Mouse (Mus musculus) cerebellum, adult 8-10 months (tissue): ENCODE results near the gene Pou2f3.
"Not testable (repeated sequence)": the region's sequence is repeated elsewhere in the genome, so short reads cannot be mapped to it uniquely, and the experiment has no call there.

Experiments
- DNase-seq: peaks from one replicate; pipeline ENCODE4 v3.0.0; 2022

The Pou2f3 gene

DNA sequence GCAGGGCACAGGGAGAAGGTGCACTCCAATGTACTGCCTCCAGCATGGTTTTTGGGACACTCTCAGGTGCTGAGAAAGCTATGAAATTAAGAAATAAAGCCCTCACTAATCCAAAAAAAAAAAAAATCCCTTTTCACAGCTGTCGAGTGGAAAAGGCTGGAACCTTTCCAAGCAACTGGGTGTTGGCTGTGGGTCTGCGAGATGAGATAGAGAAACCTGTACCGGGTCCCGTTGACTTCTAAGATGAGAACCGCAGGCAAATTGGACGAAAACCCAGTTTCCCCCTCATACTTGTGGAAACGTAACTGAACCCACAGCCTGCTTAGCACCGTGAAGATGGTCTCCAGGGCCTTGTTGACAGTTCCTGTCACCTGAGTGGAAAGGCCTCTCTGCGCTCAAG, 59.2 kb downstream of the Pou2f3 start:
- no peak for DNase-seq

DNA sequence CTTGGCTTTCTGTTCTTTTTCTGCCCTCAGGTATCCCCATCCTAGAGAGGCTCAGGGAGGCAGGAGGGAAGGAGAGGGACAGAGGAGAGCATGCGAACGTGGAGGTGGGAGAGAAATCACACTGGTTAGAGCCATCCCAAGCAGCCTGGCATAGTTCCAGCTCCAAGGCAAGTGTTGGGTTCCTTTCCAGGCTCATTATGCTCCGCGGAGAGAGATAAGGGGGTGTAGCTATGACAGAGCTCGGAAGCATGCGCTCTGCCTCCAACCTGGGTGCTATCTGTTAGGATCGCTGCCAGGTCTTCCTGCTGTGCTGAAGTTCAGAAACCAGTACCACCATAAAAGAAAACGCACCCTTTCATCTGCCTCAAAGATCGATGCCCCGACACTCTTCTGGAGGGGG, 60.1 kb downstream of the Pou2f3 start:
- DNase-seq: no peak

DNA sequence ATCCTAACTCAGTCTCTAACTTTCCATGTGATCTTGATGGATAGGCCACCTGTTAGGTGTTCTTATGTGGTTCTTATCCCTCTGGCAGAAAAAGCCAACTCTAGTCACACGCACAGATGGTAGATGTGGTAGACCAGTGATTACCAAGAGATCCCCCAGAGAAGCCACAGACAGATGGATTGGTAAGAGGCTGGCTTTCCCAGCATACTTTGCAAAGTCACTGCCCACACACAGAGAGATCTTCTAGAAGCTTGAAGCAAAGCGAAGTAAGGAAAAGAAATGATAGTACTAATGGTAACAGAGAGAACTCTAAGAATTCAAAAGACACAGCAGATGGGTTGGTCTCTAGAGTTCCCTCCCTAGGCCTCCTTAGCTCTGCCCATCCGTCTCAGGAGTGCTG, 60.7 kb downstream of the Pou2f3 start:
- DNase-seq: no peak

DNA sequence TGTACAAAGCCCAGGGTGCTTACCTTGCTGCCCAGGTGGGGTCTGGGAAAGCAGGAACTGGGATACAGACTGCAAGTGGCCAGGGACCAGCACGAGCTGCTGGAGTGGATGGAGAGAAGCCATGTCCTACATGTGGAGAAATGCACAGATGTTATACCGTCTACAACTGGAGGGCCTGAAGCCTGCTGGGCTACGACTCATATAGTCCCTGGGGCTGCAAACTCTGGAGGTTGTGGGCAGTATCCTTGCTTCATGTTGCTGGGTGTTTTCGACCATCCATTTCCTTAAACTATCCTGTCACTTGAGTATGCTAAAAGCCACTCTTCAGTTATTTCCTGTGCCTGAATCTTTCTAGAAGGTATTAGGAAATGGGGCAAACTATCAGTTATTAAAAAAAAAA, 65.0 kb downstream of the Pou2f3 start:
- DNase-seq: no peak

DNA sequence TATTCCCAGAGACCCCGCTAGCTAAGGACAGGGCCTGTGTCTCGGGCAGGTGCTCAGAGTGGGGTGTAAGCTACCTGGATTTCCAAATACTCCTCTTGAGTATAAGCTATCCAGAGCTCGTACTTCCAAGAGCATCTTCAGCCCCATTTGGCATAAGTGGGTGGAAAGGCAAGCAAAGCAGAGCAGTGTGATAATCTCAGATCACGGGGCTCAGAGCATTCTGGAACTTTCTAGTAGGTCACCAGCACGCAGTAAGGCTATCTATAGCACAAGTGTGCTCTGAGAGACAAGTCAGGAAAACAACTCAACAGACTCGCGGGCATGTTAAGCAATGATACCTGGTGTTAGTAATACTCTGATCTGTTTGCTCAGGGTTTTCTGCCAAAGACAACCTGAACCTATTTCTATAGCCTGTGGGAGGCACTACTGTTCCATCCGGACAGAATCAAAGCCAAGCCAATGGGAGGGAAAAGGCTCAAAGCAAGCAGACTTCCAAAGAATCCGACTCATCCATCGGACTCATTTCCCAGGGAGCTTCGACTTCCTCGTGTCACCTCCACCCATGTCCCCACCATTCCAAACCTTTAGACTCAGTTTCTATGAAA, 65.9 kb downstream of the Pou2f3 start:
- no peak for DNase-seq

DNA sequence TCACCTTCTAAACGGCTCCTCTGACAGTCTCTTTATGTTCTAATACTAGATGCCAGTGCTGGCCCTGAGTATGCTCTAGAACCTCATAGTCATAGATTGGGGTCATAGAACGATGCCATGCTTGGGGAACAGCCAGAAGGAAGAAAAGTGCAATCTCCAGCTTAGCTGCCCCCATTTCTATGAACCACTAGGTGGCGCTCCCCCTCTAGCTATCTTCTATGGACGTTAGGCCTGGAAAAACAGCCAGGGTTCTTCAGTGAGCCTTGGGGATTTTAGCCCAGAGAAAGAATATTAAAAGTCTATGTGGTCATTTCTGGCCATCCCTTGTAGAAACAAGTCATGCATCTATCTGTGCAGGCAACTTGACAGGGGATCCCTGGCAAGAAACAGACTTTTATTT, 68.3 kb downstream of the Pou2f3 start:
- peak; percentile 57 for DNase-seq

DNA sequence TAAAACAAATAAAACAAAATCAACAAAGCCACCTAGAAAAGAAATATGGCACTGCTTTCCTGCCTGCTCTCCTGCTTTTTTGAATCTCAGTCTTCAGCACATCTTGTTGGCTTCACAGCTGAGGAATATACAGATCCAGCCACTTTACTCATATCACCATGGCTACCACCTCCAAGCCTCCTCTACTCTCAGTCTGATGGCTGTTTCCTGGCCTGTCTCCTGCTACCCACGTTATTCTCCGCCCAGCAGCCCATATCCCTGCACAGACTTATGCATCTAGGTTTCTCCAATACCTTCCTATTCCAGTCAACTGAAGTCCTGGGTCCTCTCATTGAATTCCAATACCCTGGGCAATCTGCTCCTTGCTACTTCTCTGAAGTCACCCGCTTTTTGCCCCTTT, 76.6 kb downstream of the Pou2f3 start:
- DNase-seq: no peak

DNA sequence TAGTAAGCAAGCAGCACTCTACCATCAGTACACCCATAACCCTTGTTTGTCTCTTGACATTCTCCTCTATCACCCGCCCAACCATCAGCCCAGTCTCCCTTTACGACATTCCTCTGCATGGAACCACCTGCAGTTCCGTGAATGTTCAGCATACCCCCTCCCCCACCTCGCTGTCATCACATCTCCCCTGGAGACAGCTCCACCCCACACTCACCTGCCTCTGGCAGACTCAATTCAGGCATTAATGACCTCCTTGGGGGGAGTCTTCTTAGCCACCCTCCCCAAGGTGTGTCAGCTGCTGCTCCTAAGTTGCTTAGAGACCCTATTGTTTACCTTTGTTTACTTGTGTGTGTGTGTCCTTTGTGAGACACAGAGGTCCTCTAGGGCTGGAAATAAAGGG, 77.8 kb downstream of the Pou2f3 start:
- DNase-seq: no peak

DNA sequence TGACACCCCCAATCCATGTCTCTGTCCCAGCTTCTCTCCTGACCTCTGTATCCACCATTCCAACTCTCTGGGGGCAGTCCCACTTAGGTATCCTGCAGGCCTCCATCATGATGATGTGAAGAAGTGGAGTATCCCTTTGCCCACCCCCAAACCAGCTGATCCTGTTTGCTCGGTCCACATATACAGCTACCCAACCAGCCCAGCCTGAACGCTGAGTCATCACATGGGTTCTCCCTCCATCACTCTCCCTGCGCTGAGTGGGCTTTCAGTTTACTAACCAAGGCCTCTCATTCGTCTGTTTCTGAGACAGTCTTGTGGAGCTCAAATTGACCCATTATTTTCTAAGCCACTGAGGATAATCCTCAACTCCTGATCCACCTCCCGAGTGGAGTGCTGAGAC, 78.2 kb downstream of the Pou2f3 start:
- DNase-seq: no peak

DNA sequence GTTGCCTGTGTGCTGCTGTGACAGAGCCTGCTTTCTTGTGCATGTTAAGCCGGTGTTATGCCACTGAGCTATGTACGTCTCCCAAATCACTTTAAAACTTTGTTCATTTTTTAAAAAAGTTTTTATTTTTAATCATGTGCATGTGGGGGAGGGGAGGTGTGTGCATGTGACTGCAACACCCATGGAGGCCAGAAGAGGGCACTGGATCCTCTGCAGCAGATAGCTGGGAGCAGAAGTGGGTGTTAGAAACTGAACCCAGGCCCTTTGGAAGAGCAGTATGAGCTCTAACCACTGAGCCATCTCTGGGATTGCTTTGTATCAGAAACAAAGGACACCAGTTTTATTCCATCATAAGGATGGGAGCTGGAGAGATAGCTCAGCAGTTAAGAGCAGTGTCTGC, 79.5 kb downstream of the Pou2f3 start:
- no peak for DNase-seq

DNA sequence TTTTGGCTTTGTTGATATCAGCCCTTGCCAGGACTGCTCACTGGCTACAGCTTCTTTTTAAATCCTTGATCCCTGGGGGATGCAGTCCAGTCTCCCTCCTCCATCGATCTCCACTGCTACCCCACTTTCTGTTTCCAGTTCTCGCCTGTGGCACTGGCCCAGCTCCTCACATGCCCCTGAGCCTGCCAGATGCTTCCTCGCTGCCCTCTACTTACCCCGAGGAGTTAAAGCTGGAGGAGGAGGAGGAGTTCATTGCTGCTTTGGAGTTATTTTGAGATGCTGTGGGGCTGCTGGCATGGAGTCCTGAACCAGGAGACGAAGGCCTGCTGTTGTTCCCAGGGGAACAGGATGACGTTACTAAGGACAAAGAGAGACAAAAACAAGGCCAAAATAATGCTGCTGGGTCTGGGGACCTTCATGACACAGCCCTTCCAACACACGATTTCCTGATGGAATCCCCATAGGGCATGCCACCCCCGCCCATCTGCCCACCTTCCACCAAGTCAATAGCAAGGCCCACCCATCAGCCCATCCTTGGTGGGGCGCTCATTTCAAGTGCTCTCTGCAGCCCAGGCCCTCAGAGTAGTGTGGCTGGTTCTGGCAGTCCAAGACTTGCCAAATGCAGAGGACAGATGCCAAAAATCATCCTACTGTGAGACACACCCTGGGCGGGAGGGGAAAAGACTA, 82.9 kb downstream of the Pou2f3 start:
- DNase-seq: no peak

DNA sequence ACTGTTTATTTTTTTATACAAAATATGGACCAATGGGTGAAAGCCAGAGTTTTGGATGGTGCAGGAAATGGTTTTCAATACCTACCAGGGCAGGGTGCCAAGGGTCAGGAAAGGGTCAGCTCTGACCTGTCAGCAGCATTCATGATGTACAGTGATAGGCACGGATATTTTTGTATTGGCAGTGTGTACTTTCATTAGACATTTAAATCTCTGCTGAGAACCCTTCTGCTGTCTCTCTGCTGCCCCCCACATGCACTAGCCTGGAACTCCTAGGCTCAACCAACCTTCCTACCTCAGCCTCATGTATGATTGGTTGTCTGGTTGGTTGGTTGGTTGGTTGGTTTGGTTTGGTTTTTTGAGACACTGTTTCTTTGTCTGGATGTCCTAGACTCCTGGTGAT, 87.8 kb downstream of the Pou2f3 start:
- DNase-seq: no peak

DNA sequence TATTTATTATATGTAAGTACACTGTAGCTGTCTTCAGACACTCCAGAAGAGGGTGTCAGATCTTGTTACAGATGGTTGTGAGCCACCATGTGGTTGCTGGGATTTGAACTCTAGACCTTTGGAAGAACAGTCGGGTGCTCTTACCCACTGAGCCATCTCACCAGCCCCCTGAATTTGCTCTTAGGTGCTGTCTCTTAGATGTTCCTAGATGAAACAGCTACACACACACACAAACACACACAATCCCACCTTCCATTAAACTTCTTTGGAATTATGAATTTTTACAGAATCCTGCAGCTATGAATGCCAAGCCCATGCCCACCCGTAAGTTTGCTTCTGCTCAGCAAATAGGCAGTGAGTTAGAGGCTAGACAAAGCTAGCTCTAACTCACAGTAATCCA, 88.2 kb downstream of the Pou2f3 start:
- DNase-seq: not testable (repeated sequence)

DNA sequence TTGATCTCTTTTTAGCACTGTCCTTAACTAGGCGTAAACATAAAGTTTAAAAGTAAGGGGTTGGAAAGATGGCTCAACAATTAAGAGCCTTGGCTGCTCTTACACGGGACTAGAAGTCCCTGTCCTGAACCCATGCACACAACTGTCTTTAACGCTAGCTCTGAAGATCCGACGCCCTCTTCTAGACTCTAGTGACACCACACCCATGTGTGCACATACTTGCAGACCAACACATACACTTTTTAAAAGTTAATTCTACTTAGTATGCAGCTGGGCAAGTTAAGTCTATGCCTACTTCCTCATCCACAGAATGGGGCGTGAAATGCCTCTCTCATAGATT, 93.2 kb downstream of the Pou2f3 start:
- no peak for DNase-seq

DNA sequence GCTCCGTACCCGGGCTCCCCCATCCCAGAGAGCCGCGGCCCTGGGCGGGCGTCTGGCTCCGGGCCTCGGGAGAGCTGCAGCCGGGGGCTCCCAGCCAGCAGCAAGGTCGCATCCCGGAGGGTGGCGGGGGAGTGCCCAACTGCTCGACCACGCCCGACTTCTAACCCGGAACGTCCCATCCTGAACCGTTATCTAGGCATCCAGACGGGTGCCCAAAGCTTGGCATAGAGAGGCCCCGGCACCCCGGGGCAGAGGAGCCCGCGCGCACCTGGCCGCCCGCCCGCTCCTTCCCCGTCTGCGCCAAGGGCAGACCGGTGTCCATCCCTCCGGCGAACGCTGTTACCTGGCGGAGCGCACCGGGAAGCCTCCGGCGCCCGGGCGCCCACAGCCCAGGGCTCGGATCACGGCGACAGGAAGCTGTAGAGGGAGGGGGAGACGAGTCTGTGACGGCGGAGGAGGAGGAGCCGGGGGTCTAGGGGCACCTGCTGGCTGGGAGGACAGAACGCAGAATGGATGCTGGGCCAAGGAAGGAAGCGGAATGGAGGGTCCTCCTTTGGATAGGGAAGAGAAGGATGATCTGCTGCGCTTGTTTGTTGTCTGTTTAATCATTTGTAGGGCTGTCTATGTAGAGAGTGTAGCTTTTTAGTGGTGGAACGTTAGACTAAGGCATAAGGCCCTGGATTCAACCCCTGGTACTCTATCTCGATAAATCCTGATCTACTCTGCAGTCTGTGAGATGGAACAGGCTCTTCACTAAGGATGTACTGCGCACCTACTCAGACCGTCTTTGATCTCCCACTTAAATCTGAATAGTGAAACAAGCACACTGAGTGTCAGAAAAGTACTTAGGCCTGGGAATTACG, 93.8 kb downstream of the Pou2f3 start, which contains the start of gene Tmem136:
Gene Tmem136 (minus strand): TSS at position 437 of the 863 bp plus-strand sequence.
- DNase-seq: peak; percentile 79

DNA sequence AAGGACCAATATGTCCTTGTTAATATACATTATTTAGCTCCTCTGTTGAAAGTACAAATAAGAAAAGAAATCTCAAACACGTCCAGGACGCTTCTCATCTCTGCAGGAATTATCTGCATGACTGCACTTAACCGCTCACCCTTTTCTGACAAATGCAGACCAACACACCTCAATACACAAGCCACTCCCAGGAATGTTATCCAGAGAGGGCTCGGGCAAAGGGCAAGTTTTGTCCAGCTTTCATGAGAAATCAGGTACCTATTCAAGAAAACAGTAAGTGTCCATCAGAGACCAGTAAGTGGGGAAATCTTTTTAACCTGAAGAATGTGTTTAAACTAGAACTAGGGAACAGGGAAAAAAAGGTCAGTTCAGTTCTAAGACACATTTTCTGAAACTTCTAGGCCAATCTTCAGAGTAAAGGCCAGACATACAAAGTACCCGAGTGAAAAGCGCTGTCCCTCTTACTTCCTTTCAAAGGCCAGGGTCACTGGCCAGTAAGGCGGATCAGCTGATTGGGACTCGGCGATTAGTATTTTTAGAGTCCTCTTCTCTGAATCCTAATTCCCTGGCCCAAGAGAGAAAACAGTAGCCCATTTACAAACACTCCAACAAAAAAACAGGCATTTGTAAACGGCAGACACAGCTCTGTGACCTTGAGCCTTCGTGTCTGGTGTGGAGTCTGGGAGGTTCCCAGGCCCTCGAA, 94.6 kb downstream of the Pou2f3 start:
- no peak for DNase-seq

DNA sequence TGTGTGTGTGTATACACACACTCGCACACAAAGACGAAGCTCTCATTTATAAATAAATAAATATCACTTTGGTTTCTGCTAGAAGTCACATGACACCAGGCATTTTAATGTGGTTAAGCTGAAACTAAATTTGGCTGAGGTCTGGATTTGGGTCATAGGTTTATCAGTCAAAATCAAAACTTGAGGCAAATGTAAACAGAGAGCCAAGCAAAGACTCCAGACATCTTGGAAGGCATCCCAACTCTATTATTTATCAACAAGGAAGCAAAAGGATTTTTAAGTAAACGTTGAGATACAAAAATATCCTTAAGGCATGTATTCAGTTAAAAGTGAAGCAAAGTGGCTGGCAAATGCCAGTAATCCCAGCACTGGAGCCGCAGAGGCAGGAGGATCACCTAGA, 95.3 kb downstream of the Pou2f3 start:
- no peak for DNase-seq

DNA sequence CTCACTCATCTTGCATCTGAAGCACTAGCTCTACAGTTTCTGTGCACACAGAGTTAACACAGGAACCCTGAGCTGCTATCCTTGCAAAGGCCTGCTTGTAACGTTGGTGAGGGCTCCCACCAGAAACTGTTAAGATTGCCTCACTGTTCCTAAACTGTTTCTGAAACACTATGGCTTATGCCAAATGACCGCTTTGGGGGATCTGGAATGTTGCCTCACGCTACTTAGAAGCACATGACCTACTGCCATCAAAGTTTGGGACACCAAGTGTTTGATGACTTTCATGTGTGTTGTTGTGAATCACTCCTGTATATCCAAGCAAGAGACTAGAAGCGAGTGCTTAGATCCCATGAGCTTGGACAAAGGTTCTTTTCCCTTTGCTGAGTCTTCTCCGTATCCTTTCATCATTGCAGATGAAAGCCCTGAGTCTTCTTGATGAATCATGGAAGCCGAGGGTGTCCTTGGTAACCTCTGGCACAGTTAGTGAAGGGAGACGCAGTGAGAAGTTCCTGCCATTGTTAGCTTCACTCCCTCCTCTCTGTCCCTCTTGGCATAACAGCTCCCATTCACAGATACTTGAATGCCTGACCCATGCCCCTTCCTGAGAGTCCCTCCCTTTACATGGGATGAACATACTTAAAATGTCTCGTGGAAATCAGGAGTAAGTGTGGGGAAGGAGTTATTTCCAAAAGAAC, 99.7 kb downstream of the Pou2f3 start:
- DNase-seq: no peak

DNA sequence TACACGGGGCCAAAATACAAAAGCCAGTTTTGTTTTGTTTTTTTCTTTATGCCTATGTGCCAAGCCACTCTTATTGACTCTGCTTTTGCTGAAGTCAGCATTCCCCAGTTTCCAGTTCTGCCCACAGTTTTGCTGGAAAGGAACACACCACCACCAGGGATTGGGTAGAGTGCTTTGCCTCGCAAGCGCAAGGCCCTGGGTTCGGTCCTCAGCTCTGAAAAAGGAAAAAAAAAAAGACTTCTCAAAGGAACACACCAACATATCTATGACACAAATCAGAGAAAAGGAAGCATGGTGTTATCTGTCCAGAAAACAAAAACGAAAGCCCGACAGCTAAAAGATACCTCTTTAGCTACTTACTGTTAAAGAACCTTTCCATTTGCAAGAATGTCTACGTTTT, 101.0 kb downstream of the Pou2f3 start:
- no peak for DNase-seq

DNA sequence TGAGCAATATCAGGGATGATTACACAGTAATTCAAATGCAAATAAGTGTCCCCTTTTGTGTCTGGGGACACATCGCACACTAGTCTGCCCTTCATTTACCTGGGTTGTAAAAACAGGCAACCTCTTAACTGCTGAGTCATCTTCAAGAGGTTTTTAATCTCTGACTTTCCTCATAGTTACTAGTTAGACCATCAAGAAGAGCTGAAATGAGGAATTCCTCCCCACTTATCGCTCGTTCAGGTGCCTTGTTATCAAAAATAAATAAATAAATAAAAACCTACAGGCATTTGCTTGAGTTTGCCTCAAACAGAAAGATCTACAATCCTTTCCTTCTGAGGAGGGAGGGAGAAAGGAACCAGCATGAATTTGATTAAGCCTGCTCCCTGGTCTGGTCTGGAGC, 101.4 kb downstream of the Pou2f3 start:
- no peak for DNase-seq

DNA sequence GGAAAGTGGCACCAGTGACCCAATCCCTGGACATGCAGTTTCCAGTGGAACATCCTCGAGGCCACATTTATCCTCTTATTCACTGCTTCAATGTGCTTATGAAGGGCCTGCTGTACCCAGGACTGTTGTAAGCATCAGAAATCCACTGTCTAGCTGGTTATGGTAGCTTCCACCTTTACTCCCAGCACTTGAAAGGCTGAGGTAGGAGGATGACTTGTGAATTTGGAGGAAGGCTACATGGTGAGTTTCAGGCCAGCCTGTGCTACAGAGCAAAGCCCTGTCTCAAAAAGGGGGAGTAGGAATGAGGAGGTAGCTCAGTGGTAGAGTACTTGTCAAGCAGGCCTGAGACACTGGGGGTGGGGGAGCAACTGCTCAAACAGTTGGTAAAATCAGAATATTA, 102.1 kb downstream of the Pou2f3 start:
- DNase-seq: no peak

DNA sequence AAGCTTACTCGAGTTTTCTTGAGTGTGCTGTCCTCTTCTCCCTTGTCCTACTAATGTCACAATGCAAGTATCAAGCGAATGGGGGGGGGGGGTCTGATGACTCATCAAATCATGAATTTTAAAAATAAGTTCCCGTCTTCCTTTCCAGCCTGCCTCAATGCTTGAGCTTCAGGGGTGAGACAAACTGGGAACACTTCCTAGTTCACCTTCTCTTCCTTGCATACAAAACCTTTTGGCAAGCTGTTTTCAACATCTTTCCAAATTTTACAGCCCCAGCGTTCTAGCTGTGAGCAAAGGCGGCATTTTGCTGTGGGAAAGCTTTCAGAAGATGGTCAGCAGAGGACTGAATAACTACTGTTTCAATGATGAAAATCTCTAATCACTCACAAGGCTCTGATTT, 102.6 kb downstream of the Pou2f3 start:
- no peak for DNase-seq

DNA sequence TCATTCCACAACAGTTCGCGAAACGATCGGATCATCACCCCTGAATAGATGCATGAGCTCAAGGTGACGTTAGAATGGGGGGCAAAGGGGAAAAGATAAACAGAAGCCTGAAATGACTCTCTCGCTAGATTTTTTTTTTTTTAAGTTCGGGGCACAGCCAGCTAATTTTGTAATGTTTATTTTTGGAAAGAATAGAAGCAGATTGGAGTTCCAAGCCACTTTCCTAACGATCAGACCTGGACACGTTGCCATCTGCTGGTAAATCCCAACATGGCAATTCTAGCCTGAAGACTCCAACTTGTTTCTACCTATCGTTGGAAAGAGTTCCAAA, 103.0 kb downstream of the Pou2f3 start, which contains the start of gene Arhgef12:
Gene Arhgef12 (minus strand): TSS at position 53 of the 331 bp plus-strand sequence.
- peak; percentile 66 for DNase-seq
